Mouse (Mus musculus) lung, postnatal 0 days (tissue): ENCODE measurements around the gene Rpap1.

ENCODE experiments used
- CTCF ChIP-seq: IDR thresholded peaks from 2 replicates; pipeline ENCODE4 v1.5.1; 2016; ENCODE audit warnings: antibody characterized with exemption, mild to moderate bottlenecking
- EP300 ChIP-seq: IDR thresholded peaks from 2 replicates; pipeline ENCODE4 v1.6.1; 2016; ENCODE audit warnings: antibody characterized with exemption, mild to moderate bottlenecking, control low read depth

DNA sequence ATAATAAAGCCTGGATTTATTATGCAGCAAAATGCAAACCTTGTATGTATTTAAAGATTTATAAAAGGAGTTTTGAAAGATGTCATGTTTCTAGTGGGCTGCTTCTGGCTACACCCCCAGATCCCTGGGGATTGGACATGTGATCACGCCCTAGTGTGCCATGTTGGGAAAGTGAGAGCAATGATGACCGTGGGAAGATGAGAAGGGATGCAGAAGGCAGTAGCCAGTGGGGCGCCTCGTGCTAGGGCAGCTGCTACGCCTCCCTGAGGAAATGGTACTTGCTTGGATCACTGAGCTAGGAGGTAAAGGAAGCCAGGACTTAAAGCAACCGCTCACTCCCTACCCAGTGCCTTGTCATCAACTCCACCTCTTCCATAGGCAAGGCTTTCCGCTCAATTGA, 39.8 kb downstream of the Rpap1 start:
- TF ChIP-seq CTCF (no peak), EP300 (no peak)
